Mouse (Mus musculus): ENCODE measurements at regions not wholly inside any gene's neighbourhood (a gene's known extent, or its start where the extent isn't known, plus 50 kb on each side); places are given as distances from the start of the nearest gene placed in this dataset.

DNA sequence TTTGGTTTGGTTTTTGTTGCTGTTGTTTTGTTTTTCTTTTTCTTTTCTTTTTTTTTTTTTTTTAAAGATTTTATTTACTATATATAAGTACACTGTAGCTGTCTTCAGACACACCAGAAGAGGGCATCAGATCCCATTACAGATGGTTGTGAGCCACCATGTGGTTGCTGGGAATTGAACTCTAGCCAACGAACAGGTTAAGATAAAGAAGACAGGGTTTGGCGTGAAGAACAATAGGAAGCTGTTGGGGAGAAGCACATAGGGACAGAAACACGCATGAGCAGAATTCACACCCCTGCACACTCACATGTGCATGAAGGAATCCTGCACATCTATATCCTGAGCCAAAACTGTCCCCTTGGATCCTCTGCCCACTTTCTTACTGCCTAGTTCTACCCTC, 135.0 kb downstream of the Mrm1 start:
- no peak overlapping the region for H3K4me3 ChIP-seq (ENCODE audit: low read length)
- no peak overlapping the region for H3K9ac ChIP-seq (ENCODE audit: low read length)
- WGBS, result 85% methylated on average over 3 of the region's 3 CpGs
- H3K27me3 ChIP-seq (ENCODE audit: control insufficient read depth, insufficient read depth, low read length), result no peaks in the 10 kb centered on the region; the same call in 1 of the 2 replicates
- 0 out of 2 replicates have a peak, but pooled peaks cover 3% of the 10 kb centered on the region for H3K9me3 ChIP-seq (replicated peaks; ENCODE audit: control insufficient read depth, low read length)
- no peaks in the 10 kb centered on the region for H3K36me3 ChIP-seq (ENCODE audit: control insufficient read depth, insufficient read depth)
- no peak overlapping the region for H3K4me2 ChIP-seq (ENCODE audit: low read depth, low read length)
- no peak for ATAC-seq (replicated peaks; ENCODE audit: extremely low read depth, insufficient read depth, low FRiP score)
- no peak overlapping the region for H3K27ac ChIP-seq (ENCODE audit: low read length)
- H3K4me1 ChIP-seq (ENCODE audit: control insufficient read depth, insufficient read depth, low read length), result no peaks in the 10 kb centered on the region

DNA sequence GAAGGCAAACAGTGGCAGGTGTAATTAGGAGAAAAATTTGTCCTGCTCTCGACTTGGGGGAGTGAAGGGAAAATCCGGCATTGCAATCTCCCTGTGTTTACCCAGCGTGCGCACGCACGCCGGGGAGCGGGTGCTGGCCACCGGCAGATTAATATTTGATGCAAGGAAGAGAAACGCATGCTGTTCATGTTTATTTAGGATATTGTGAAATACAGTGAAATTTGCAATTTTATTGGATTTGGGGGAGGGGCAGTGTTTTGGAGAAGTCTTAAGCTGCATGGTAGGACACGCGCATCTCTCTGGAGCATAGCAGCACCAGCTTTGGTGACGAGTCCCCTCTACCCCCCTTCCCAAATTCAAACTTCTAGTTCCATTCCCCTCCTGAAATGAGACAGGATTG, 136.4 kb downstream of the Mrm1 start:
- no peaks in the 10 kb centered on the region for H3K9me3 ChIP-seq (replicated peaks; ENCODE audit: control insufficient read depth, low read length)
- no peaks in the 10 kb centered on the region for H3K4me1 ChIP-seq (ENCODE audit: control insufficient read depth, insufficient read depth, low read length)
- H3K4me2 ChIP-seq (ENCODE audit: low read depth, low read length), result no peak overlapping the region
- H3K4me3 ChIP-seq (ENCODE audit: low read length), result no peak overlapping the region
- no peak overlapping the region for H3K9ac ChIP-seq (ENCODE audit: low read length)
- ATAC-seq (replicated peaks; ENCODE audit: extremely low read depth, insufficient read depth, low FRiP score), result no peak
- H3K27me3 ChIP-seq (ENCODE audit: control insufficient read depth, insufficient read depth, low read length), result no peaks in the 10 kb centered on the region; the same call in 1 of the 2 replicates
- H3K36me3 ChIP-seq (ENCODE audit: control insufficient read depth, insufficient read depth), result no peaks in the 10 kb centered on the region
- 79% methylated on average over 13 of the region's 13 CpGs for WGBS
- H3K27ac ChIP-seq (ENCODE audit: low read length), result no peak overlapping the region

DNA sequence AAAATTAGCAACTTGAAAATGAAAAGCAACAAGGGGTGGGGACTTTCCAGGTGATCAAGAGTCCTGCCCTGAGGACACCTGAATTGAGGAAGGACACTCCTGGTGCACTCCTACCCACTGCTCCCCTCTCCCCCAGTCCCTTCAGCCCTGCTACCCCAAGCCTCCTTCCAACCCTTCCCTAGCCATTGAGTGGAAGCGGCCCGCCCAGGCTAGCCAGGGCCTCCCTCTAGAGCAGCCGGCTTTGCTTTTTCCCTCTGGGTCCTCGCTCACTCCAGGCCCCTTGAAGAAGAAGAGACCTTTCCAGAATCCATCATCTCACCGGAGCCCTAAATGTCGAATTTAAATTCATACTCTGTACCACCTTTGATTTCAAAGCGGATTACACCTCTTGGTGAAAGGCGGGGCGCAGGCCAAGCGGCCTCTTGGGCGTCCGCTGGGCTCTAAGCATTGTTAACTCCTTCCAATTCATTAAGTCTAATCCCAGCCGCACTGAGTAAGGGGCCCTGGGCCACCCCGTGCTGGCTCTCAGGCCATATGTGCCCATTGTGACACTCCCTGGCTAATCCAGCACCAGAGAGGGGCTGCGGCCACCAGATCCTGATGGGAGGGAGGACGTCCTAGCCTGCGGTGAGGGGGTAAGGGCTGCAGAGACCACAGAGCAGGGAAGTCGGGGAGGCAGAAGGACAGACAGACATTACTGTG, 142.8 kb downstream of the Mrm1 start:
- WGBS, result 45% methylated on average over 18 of the region's 18 CpGs
- H3K27me3 ChIP-seq (ENCODE audit: control insufficient read depth, insufficient read depth, low read length), result peaks cover 11% of the 10 kb centered on the region; the same call in 1 of the 2 replicates
- H3K4me3 ChIP-seq (ENCODE audit: low read length), result no peak overlapping the region
- H3K27ac ChIP-seq (ENCODE audit: low read length), result no peak overlapping the region
- H3K9ac ChIP-seq (ENCODE audit: low read length), result no peak overlapping the region
- H3K9me3 ChIP-seq (replicated peaks; ENCODE audit: control insufficient read depth, low read length), result no peaks in the 10 kb centered on the region
- ATAC-seq (replicated peaks; ENCODE audit: extremely low read depth, insufficient read depth, low FRiP score), result no peak
- no peak overlapping the region for H3K4me2 ChIP-seq (ENCODE audit: low read depth, low read length)
- no peaks in the 10 kb centered on the region for H3K4me1 ChIP-seq (ENCODE audit: control insufficient read depth, insufficient read depth, low read length)
- H3K36me3 ChIP-seq (ENCODE audit: control insufficient read depth, insufficient read depth), result no peaks in the 10 kb centered on the region

DNA sequence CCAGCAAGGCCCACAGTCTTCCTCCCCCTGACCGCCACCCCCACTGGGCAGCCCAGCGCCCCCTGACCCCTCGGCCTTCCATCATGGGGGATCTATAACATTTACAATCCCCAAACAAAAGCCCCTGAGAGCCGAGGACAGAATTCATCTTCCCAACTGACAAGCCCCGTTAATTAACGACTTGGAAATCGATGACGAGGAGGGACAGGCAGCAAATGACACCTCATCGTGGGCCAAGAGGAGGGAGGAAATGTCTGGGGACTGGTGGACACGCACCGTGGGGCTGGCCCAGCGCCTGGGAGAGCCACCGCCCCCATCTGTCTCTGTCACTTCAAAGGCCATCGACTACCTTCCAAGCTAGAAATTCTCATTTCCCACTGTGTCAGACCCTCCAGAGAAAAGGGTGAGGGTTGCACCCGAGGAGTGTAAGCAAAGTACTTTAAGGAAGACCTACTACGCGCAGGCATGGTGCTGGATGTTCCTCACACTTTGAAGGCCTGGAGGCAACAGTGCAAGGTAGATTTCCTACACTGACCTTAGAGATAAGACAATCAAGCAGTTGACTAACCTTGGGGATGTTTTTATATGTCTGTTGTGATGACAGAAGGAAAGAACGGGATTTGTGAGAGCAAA, 146.4 kb downstream of the Mrm1 start:
- Histone ChIP-seq H3K36me3 (ENCODE audit: control insufficient read depth, insufficient read depth) (no peaks in the 10 kb centered on the region), H3K27me3 (ENCODE audit: control insufficient read depth, insufficient read depth, low read length) (peaks cover 11% of the 10 kb centered on the region; the same call in 1 of the 2 replicates), H3K9me3 (replicated peaks; ENCODE audit: control insufficient read depth, low read length) (no peaks in the 10 kb centered on the region), H3K4me1 (ENCODE audit: control insufficient read depth, insufficient read depth, low read length) (no peaks in the 10 kb centered on the region), H3K9ac (ENCODE audit: low read length) (no peak overlapping the region), H3K27ac (ENCODE audit: low read length) (no peak overlapping the region), H3K4me2 (ENCODE audit: low read depth, low read length) (no peak overlapping the region), H3K4me3 (ENCODE audit: low read length) (no peak overlapping the region)
- ATAC-seq (replicated peaks; ENCODE audit: extremely low read depth, insufficient read depth, low FRiP score), result no peak
- WGBS, result 62% methylated on average over 18 of the region's 18 CpGs

DNA sequence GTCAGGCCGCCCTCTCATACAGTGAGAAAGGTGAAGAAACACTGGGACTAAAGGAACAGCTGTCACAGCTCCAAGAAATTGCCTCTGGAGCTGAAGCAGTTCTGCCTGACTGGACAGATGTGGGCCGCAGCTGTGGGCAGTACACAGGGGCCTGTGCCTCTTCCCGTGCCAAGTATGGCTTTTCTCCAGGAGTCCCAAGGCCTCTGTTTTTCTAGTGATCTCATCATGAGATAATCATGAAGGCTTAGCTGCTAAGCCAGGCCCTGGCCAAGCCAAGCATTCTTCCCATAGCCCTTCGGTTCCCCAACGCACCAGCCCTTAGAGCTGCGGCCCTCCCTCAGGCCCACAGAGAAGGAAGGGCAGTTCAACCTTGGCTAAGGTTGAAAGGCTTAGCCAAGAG, 146.2 kb upstream of the Lhx1 start:
- ATAC-seq (replicated peaks; ENCODE audit: extremely low read depth, insufficient read depth, low FRiP score), result no peak
- Histone ChIP-seq H3K9me3 (replicated peaks; ENCODE audit: control insufficient read depth, low read length) (no peaks in the 10 kb centered on the region), H3K4me2 (ENCODE audit: low read depth, low read length) (no peak overlapping the region), H3K9ac (ENCODE audit: low read length) (no peak overlapping the region), H3K27me3 (ENCODE audit: control insufficient read depth, insufficient read depth, low read length) (peaks cover 4% of the 10 kb centered on the region; the same call in 1 of the 2 replicates), H3K27ac (ENCODE audit: low read length) (no peak overlapping the region), H3K36me3 (ENCODE audit: control insufficient read depth, insufficient read depth) (no peaks in the 10 kb centered on the region), H3K4me3 (ENCODE audit: low read length) (no peak overlapping the region), H3K4me1 (ENCODE audit: control insufficient read depth, insufficient read depth, low read length) (no peaks in the 10 kb centered on the region)
- 70% methylated on average over 6 of the region's 6 CpGs for WGBS

DNA sequence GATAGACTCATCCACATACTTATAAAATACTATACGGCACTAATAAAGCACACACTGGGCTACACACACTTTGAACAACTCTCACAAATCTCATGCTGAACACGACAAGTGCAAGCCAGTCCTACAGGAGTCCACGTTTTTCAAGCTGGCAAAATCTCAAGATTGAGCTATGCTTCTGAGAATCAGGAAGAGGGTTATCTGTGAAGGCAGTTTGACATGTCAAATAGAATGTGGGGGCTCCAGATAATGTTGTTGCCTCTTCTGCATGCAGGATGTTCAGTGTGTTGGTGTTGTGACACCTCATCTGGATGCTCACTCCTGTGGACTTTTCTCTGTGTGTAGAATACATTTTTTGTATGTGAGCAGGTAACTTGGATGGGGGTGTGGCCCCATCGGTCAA, 142.4 kb upstream of the Lhx1 start:
- 60% methylated on average over 4 of the region's 4 CpGs for WGBS
- H3K4me1 ChIP-seq (ENCODE audit: control insufficient read depth, insufficient read depth, low read length), result no peaks in the 10 kb centered on the region

GRCm38 (mm10) chr11:84664258-84664657, 138.9 kb upstream of the Lhx1 start:
- Histone ChIP-seq H3K9ac (ENCODE audit: low read length) (no peak overlapping the region), H3K36me3 (ENCODE audit: control insufficient read depth, insufficient read depth) (no peaks in the 10 kb centered on the region), H3K4me2 (ENCODE audit: low read depth, low read length) (no peak overlapping the region), H3K27ac (ENCODE audit: low read length) (no peak overlapping the region), H3K4me3 (ENCODE audit: low read length) (no peak overlapping the region), H3K27me3 (ENCODE audit: control insufficient read depth, insufficient read depth, low read length) (peaks cover 5% of the 10 kb centered on the region; the same call in 1 of the 2 replicates), H3K4me1 (ENCODE audit: control insufficient read depth, insufficient read depth, low read length) (no peaks in the 10 kb centered on the region), H3K9me3 (replicated peaks; ENCODE audit: control insufficient read depth, low read length) (no peaks in the 10 kb centered on the region)
- 44% methylated on average over 3 of the region's 3 CpGs for WGBS
- ATAC-seq (replicated peaks; ENCODE audit: extremely low read depth, insufficient read depth, low FRiP score), result no peak

More for the DNA sequence above, 142.4 kb upstream of the Lhx1 start:
- H3K4me3 ChIP-seq (ENCODE audit: low read length), result no peak overlapping the region
- H3K9me3 ChIP-seq (replicated peaks; ENCODE audit: control insufficient read depth, low read length), result no peaks in the 10 kb centered on the region
- no peak for ATAC-seq (replicated peaks; ENCODE audit: extremely low read depth, insufficient read depth, low FRiP score)
- H3K9ac ChIP-seq (ENCODE audit: low read length), result no peak overlapping the region
- no peaks in the 10 kb centered on the region for H3K36me3 ChIP-seq (ENCODE audit: control insufficient read depth, insufficient read depth)
- H3K4me2 ChIP-seq (ENCODE audit: low read depth, low read length), result no peak overlapping the region
- H3K27ac ChIP-seq (ENCODE audit: low read length), result no peak overlapping the region
- H3K27me3 ChIP-seq (ENCODE audit: control insufficient read depth, insufficient read depth, low read length), result no peaks in the 10 kb centered on the region

GRCm38 (mm10) chr11:84661981-84662380, 136.6 kb upstream of the Lhx1 start:
- Histone ChIP-seq H3K4me3 (ENCODE audit: low read length) (no peak overlapping the region), H3K9ac (ENCODE audit: low read length) (no peak overlapping the region), H3K4me1 (ENCODE audit: control insufficient read depth, insufficient read depth, low read length) (no peaks in the 10 kb centered on the region), H3K9me3 (replicated peaks; ENCODE audit: control insufficient read depth, low read length) (no peaks in the 10 kb centered on the region), H3K27me3 (ENCODE audit: control insufficient read depth, insufficient read depth, low read length) (peaks cover 5% of the 10 kb centered on the region; the same call in 1 of the 2 replicates), H3K36me3 (ENCODE audit: control insufficient read depth, insufficient read depth) (no peaks in the 10 kb centered on the region), H3K27ac (ENCODE audit: low read length) (no peak overlapping the region), H3K4me2 (ENCODE audit: low read depth, low read length) (no peak overlapping the region)
- WGBS, result 13% methylated on average over 7 of the region's 7 CpGs
- no peak for ATAC-seq (replicated peaks; ENCODE audit: extremely low read depth, insufficient read depth, low FRiP score)

- no peaks in the 10 kb centered on the region for H3K36me3 ChIP-seq (ENCODE audit: control insufficient read depth, insufficient read depth)
- peaks cover 5% of the 10 kb centered on the region; the same call in 1 of the 2 replicates for H3K27me3 ChIP-seq (ENCODE audit: control insufficient read depth, insufficient read depth, low read length)
- H3K27ac ChIP-seq (ENCODE audit: low read length), result no peak overlapping the region
- H3K9ac ChIP-seq (ENCODE audit: low read length), result no peak overlapping the region
- no peak overlapping the region for H3K4me2 ChIP-seq (ENCODE audit: low read depth, low read length)
- no peaks in the 10 kb centered on the region for H3K4me1 ChIP-seq (ENCODE audit: control insufficient read depth, insufficient read depth, low read length)
- ATAC-seq (replicated peaks; ENCODE audit: extremely low read depth, insufficient read depth, low FRiP score), result no peak
- no peaks in the 10 kb centered on the region for H3K9me3 ChIP-seq (replicated peaks; ENCODE audit: control insufficient read depth, low read length)
- WGBS, result 31% methylated on average over 8 of the region's 8 CpGs
- H3K4me3 ChIP-seq (ENCODE audit: low read length), result no peak overlapping the region
These were observed 135.5 kb upstream of the Lhx1 start for GRCm38 (mm10) chr11:84660877-84661276.

All from heart, embryonic 16.5 days (tissue).